Mouse (Mus musculus) liver, embryonic 15.5 days (tissue): ENCODE measurements around the gene Hist1h2bh. TPM values are rescaled to one million over a fixed set of nuclear protein-coding genes. Genes with fewer than 3 reads are reported as not detected.
A peak's percentile ranks its signal among the peaks of the same experiment; 100 is the strongest.
"Not testable (repeated sequence)": the region's sequence is repeated elsewhere in the genome, so short reads cannot be mapped to it uniquely, and the experiment has no call there.

Experiments used
- ATAC-seq: fragments of 200-750 bp; cut with Nextera tagmentation; 2 replicates; pipeline ENCODE4 v1.8.0; 2017; ENCODE audit warnings: moderate number of reproducible peaks, mild to moderate bottlenecking, moderate library complexity; ENCODE audit not compliant: insufficient read depth
- H3K27ac ChIP-seq: fragments of 300-500 bp; sonication (generic); replicated peaks from 2 replicates; pipeline ENCODE4 v1.5.1; 2015; ENCODE audit warnings: mild to moderate bottlenecking, inconsistent platforms
- H3K27me3 ChIP-seq: fragments of 300-500 bp; sonication (generic); 2 replicates; pipeline ENCODE4 v1.6.1; 2015; ENCODE audit warnings: mild to moderate bottlenecking, inconsistent platforms
- H3K36me3 ChIP-seq: fragments of 300-500 bp; sonication (generic); replicated peaks from 2 replicates; pipeline ENCODE4 v1.6.1; 2015; ENCODE audit warnings: moderate library complexity, mild to moderate bottlenecking, inconsistent platforms
- H3K4me1 ChIP-seq: fragments of 300-500 bp; sonication (generic); replicated peaks from 2 replicates; pipeline ENCODE4 v1.6.1; 2015; ENCODE audit warnings: inconsistent platforms
- H3K4me2 ChIP-seq: fragments of 300-500 bp; sonication (generic); 2 replicates; pipeline ENCODE4 v1.6.1; 2015; ENCODE audit warnings: moderate library complexity, mild to moderate bottlenecking, inconsistent platforms
- H3K4me3 ChIP-seq: fragments of 300-500 bp; sonication (generic); replicated peaks from 2 replicates; pipeline ENCODE4 v1.5.1; 2015; ENCODE audit warnings: mild to moderate bottlenecking, inconsistent platforms
- H3K9ac ChIP-seq: fragments of 300-500 bp; sonication (generic); 2 replicates; pipeline ENCODE4 v1.6.1; 2015; ENCODE audit warnings: moderate library complexity, mild to moderate bottlenecking, inconsistent platforms
- H3K9me3 ChIP-seq: fragments of 300-500 bp; sonication (generic); replicated peaks from 2 replicates; pipeline ENCODE4 v1.6.1; 2016; ENCODE audit warnings: inconsistent platforms
- WGBS: fragments of 180-500 bp; shearing (Covaris S2); methylation state at CpG from one replicate; pipeline ENCODE4 v1.1.7; 2015; ENCODE audit warnings: mixed read lengths; ENCODE audit not compliant: insufficient replicate concordance; 5-methylcytosine and 5-hydroxymethylcytosine counted together
- polyA plus RNA-seq: library from polyadenylated mRNA; unstranded; fragments of >200 nt; fragmentation: Nextera tagmentation; extraction: Ambion mirVana; gene quantifications from 2 replicates; pipeline ENCODE4 v1.2.1, GENCODE M21; 2015

Gene Hist1h2bh
- polyA plus RNA-seq, 1 experiment from 2014 or later, result 1.5 TPM

DNA sequence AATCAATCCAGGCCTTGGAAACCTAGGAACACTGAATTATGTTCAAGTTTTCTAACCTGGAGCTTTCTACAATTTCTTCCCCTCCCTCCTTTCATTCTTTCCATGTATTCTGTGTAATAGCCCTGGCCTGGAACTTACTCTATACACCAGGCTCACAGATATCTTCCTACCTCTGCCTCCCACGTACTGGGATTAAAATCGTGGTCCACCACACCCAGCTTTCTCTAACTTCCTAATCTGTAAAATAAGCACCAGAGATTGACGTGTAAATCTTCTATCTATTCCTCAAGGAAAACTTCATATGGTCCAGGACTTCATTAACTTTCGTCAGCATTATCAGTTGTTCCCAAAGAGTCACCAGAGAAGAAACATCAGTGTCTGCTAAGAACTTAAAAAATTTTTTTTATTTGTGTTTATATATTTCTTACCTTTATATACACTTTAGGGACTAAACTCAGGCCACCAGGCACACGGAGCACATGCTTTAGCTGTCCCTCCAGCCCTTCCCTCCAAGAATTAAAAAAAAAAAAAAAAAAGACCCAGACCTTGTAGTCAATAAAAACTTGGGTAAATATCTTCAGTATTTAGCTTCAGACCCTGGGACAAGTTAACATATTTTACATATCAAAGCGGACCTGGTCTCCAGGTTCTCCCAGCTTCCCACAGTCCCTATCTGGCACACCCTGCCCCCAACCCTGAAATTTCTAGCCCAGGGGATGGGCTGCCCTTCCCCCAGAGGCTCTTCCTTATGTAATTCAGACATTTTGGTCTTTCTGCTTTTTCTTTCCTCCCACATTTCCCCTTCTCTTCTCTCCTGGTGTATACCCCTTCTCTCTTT lies 39.2 kb upstream of the Hist1h2bh start:
- H3K4me1 ChIP-seq, result peaks cover 63% of the 10 kb centered on the region
- peak overlapping the region; percentile 97 for H3K27ac ChIP-seq
- H3K9me3 ChIP-seq, result no peaks in the 10 kb centered on the region
- peak overlapping the region; percentile 60 for H3K4me3 ChIP-seq
- peak overlapping the region; percentile 78 for H3K9ac ChIP-seq
- H3K36me3 ChIP-seq, result no peaks in the 10 kb centered on the region
- no peaks in the 10 kb centered on the region for H3K27me3 ChIP-seq
- WGBS, result 7% methylated on average over 6 of the region's 6 CpGs
- ATAC-seq, result peak; percentile 1; the same call in 1 of the 2 replicates
- peak overlapping the region; percentile 74 for H3K4me2 ChIP-seq

DNA sequence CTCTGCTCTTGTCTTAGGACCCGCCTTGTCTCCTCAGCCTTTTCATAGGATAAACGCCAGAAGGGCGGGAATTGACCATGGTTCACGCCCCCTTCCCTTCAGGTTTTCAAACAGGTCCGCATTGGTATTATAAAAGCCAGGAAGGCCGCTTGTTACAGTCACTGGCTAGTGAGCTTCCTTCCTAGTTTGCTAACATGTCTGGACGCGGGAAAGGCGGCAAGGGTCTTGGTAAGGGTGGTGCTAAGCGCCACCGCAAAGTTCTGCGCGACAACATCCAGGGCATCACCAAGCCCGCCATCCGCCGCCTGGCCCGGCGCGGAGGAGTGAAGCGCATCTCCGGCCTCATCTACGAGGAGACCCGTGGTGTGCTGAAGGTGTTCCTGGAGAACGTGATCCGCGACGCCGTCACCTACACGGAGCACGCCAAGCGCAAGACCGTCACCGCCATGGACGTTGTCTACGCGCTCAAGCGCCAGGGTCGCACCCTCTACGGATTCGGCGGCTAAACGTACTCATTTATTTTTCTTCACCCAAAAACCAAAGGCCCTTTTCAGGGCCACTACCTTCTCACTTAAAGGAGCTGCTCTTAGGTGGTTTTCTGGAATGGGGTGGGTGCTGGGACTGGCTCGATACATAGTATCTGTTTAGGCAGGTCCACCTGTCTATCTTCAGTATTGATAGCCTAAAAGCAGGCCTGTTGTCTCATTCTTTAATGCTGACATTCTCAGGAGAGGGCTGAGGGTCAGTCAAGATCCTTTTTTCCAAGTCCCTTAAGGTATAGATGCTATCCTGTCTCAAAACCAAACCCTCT lies 38.4 kb upstream of the Hist1h2bh start, which contains the start of gene Hist1h4d:
Gene Hist1h4d, plus strand, starts transcription at position 191 of the 811 bp plus-strand sequence.
- WGBS, result under 1% methylated on average over 43 of the region's 43 CpGs
- no peaks in the 10 kb centered on the region for H3K36me3 ChIP-seq
- ATAC-seq, result peak; percentile 80
- H3K27ac ChIP-seq, result peak within 1 kb of the TSS; percentile 97
- peak within 1 kb of the TSS; percentile 78 for H3K9ac ChIP-seq
- no peaks in the 10 kb centered on the region for H3K9me3 ChIP-seq
- H3K4me3 ChIP-seq, result peak within 1 kb of the TSS; percentile 60
- no peaks in the 10 kb centered on the region for H3K27me3 ChIP-seq
- peak within 1 kb of the TSS; percentile 74 for H3K4me2 ChIP-seq
- H3K4me1 ChIP-seq, result peaks cover 65% of the 10 kb centered on the region

DNA sequence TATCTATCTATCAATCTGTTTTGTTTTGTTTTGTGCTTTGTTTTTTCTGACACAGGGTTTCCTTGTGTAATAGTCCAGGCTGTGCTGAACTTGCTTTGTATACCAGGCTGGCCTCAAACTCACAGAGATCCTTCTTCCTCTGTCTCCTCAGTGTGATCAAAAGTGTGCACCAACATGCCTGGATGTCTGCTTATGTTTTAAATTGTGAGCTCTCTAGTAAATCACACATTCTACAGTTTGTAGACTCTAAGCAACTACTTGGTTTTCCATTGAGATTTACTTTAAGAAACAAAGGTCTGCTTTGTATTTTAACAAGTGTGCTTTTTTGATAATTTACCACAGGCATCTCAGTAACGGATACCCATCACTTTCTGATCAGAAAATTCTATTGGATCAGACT lies 34.6 kb upstream of the Hist1h2bh start:
- peak overlapping the region; percentile 96 for H3K27ac ChIP-seq
- peak overlapping the region; percentile 77 for H3K4me2 ChIP-seq
- H3K9me3 ChIP-seq, result no peaks in the 10 kb centered on the region
- H3K36me3 ChIP-seq, result no peaks in the 10 kb centered on the region
- H3K4me3 ChIP-seq, result peak overlapping the region; percentile 27
- no peaks in the 10 kb centered on the region for H3K27me3 ChIP-seq
- peaks cover 56% of the 10 kb centered on the region for H3K4me1 ChIP-seq
- H3K9ac ChIP-seq, result peak overlapping the region; percentile 46
- WGBS, result 77% methylated on average over 1 of the region's 1 CpGs
- ATAC-seq, result no peak

DNA sequence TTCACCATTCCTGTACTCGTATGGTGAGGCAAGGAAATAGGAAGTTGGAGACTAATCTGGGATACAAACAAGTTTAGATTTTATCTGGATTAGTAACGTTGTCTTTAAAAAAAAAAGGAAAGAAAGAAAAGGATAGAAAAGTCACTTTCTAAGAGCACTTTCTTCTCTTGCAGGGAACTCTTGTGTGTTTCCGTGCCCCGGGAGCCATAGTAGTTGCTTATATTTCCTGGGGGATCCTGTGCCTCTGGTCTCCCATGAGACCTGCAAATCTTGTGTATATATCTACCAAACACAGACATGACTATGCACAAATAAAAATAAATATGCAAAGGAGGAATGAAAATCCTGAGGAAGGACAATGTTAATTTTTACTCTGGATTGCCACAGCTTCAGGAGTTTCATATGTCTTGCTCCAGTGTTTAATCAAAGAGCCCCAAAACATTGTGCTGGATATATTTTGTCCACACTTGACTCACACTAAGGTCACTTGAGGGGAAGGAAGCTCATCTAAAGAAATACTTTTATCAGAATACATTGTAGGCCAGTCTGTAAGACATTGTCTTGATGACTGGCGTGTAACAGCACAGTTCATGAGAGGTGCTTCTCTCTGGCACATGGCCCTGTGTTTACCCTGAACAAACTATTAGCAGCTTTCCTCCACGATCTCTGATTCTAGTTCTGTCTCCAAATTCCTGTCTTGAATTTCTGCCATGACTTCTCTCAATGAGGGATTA lies 33.9 kb upstream of the Hist1h2bh start:
- Histone ChIP-seq H3K9me3 (no peaks in the 10 kb centered on the region), H3K4me1 (peaks cover 52% of the 10 kb centered on the region), H3K27ac (peak overlapping the region; percentile 96), H3K9ac (peak overlapping the region; percentile 77), H3K27me3 (no peaks in the 10 kb centered on the region), H3K4me2 (peak overlapping the region; percentile 77), H3K4me3 (peak overlapping the region; percentile 64), H3K36me3 (no peaks in the 10 kb centered on the region)
- WGBS, result 29% methylated on average over 6 of the region's 6 CpGs
- ATAC-seq, result no peak

DNA sequence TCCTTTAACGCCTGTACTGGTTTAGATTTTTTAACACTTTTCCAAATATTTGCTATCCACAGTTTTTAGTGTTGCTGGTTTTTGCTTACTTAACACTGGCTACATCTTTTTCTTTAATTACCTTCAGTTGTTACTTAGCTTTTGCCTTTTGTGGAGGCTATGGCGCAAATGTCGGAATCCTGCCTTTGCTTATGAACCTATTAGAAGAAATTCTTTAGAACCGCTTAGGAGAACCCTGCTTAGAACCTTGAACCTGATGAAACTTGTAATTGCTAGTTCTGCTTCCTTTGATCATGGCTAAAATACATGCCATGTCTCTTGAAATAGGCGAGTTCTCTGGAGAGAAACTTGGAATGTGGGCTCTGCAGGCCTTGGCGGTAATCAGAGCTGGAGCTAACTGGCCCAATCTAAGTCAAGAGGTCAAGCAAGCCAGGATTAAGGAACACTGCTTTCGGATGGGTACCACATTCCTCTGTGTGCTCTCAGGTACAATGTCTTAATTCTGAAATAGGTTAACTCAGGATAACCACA lies 33.2 kb upstream of the Hist1h2bh start:
- 6% methylated on average over 7 of the region's 7 CpGs for WGBS
- no peak for ATAC-seq
- H3K4me2 ChIP-seq, result peak overlapping the region; percentile 77
- H3K4me3 ChIP-seq, result peak overlapping the region; percentile 64
- no peaks in the 10 kb centered on the region for H3K36me3 ChIP-seq
- no peaks in the 10 kb centered on the region for H3K27me3 ChIP-seq
- H3K9ac ChIP-seq, result peak overlapping the region; percentile 77
- H3K4me1 ChIP-seq, result peaks cover 47% of the 10 kb centered on the region
- H3K27ac ChIP-seq, result peak overlapping the region; percentile 96
- no peaks in the 10 kb centered on the region for H3K9me3 ChIP-seq

DNA sequence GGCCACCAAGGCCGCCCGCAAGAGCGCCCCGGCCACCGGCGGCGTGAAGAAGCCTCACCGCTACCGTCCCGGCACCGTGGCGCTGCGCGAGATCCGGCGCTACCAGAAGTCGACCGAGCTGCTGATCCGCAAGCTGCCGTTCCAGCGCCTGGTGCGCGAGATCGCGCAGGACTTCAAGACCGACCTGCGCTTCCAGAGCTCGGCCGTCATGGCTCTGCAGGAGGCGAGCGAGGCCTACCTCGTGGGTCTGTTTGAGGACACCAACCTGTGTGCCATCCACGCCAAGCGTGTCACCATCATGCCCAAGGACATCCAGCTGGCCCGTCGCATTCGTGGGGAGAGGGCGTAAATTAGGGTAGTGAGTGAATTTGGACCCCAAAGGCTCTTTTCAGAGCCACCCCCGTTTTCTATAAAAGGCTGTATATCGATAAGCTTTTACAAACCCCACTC lies 32.7 kb upstream of the Hist1h2bh start:
- H3K9me3 ChIP-seq, ATAC-seq, H3K36me3 ChIP-seq, H3K27me3 ChIP-seq: not testable (repeated sequence)
- Histone ChIP-seq H3K4me2 (peak overlapping the region; percentile 77), H3K9ac (peak overlapping the region; percentile 77), H3K27ac (peak overlapping the region; percentile 96), H3K4me3 (peak overlapping the region; percentile 64), H3K4me1 (peaks cover 42% of the 10 kb centered on the region)
- under 1% methylated on average over 14 of the region's 40 CpGs for WGBS

DNA sequence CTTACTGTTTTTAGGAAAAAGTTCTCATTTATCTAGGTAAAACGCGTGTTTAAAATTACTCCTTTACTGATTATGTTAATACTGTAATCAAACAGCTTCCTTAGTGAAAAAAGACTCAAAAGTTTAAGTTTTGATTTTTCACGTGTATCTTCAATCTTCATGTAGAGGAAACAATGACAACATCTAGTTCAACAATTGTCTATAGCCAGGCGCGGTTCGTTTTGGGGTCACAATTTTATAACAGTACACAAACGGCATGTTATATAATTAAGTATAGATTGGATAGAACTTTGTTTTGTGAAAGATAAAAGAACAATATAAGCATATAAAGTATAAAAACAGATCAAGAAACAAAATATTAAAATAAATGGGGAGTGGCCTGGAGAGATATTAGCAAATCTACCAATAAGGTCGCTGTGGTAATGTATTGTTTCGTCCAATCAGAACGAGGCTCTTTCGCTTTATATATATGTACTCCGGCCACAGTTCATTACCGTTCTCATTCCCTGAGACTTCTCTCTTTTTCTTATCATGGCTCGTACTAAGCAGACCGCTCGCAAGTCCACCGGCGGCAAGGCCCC lies 32.2 kb upstream of the Hist1h2bh start, which contains the start of gene Hist1h3d:
Gene Hist1h3d, plus strand, starts transcription at position 493 of the 581 bp plus-strand sequence.
- Histone ChIP-seq H3K27ac (peak within 1 kb of the TSS; percentile 96), H3K9ac (peak within 1 kb of the TSS; percentile 77), H3K9me3 (no peaks in the 10 kb centered on the region), H3K4me2 (peak within 1 kb of the TSS; percentile 77), H3K36me3 (no peaks in the 10 kb centered on the region), H3K27me3 (no peaks in the 10 kb centered on the region), H3K4me1 (peaks cover 37% of the 10 kb centered on the region), H3K4me3 (peak within 1 kb of the TSS; percentile 64)
- ATAC-seq, result peak; percentile 17
- under 1% methylated on average over 18 of the region's 18 CpGs for WGBS

DNA sequence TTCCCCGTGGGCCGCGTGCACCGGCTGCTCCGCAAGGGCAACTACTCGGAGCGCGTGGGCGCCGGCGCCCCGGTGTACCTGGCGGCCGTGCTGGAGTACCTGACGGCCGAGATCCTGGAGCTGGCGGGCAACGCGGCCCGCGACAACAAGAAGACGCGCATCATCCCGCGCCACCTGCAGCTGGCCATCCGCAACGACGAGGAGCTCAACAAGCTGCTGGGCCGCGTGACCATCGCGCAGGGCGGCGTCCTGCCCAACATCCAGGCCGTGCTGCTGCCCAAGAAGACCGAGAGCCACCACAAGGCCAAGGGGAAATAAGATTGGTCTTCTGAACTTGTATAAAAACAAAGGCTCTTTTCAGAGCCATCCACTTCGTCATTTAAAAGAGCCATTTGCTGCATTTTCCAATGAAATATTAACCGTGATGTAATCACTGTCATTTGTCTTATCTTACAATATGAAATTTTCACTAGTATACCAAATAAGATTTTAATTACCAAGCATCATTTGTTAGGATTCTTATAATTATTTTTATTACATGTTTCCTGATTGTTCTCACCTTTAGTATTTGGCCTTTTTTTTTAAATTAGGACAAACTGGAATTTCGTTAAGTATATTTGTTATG lies 31.5 kb upstream of the Hist1h2bh start:
- not testable (repeated sequence) for H3K27me3 ChIP-seq, ATAC-seq, H3K9me3 ChIP-seq, H3K36me3 ChIP-seq
- H3K4me2 ChIP-seq, result peak overlapping the region; percentile 81
- 0% methylated on average over 10 of the region's 39 CpGs for WGBS
- peaks cover 37% of the 10 kb centered on the region for H3K4me1 ChIP-seq
- peak overlapping the region; percentile 64 for H3K4me3 ChIP-seq
- peak overlapping the region; percentile 98 for H3K27ac ChIP-seq
- peak overlapping the region; percentile 45 for H3K9ac ChIP-seq

DNA sequence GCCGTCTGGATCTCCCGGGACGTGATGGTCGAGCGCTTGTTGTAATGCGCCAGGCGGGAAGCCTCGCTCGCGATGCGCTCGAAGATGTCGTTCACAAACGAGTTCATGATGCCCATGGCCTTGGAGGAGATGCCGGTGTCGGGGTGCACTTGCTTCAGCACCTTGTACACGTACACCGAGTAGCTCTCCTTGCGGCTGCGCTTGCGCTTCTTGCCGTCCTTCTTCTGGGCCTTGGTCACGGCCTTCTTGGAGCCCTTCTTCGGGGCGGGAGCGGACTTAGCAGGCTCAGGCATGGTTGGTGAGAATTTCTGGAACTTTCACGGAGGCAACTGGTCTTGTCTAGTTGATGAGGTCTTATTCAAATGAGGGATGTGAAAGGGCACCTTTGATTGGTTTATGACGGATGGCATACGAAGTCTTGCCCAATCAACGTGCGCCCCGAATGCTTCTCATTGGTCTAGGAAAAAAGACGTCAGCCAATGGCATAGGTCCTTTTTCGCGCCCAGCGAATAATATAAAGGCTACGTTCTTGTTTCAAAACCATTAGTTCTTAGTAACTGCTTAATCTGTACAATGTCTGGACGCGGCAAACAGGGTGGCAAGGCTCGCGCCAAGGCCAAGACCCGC lies 30.8 kb upstream of the Hist1h2bh start, which contains the start of the genes Hist1h2bf and Hist1h2ad:
Gene Hist1h2bf, minus strand, starts transcription at position 299 of the 627 bp plus-strand sequence.
Gene Hist1h2ad, plus strand, starts transcription at position 484 of the 627 bp plus-strand sequence.
- H3K27me3 ChIP-seq, H3K9me3 ChIP-seq, H3K36me3 ChIP-seq: not testable (repeated sequence)
- peak within 1 kb of the TSS; percentile 81 for H3K4me2 ChIP-seq
- peak; percentile 75 for ATAC-seq
- peak within 1 kb of the TSS; percentile 88 for H3K9ac ChIP-seq
- peaks cover 37% of the 10 kb centered on the region for H3K4me1 ChIP-seq
- peak within 1 kb of the TSS; percentile 64 for H3K4me3 ChIP-seq
- H3K27ac ChIP-seq, result peak within 1 kb of the TSS; percentile 98
- under 1% methylated on average over 41 of the region's 42 CpGs for WGBS
